24 mouse cellular contexts compared by ENCODE assay signal in genomic region chr12:48645135-48645534, GRCm38 (mm10).
DNase-seq lines count a peak whose midpoint lies in the region; ATAC-seq and TF ChIP-seq lines count a peak whose summit lies in the region.
"Had no signal": no experiment of that assay in that cellular context is flagged by ENCODE, and none has a peak within 500 bp of the region (broad histone marks: within the 10 kb centered on the region; RNA-seq: fewer than 3 reads in every experiment).

No protein-coding gene starts in this region.

- no peaks in the 10 kb centered on the region for H3K27me3 ChIP-seq in forebrain, embryonic 13.5 days
- no peaks in the 10 kb centered on the region for H3K27me3 ChIP-seq in forebrain, embryonic 10.5 days (ENCODE audit: poor library complexity, severe bottlenecking)
- no peaks in the 10 kb centered on the region for H3K27me3 ChIP-seq in neural tube, embryonic 13.5 days
- H3K27me3 ChIP-seq in hindbrain, postnatal 0 days (ENCODE audit: insufficient read depth, low read length) = no peaks in the 10 kb centered on the region
- H3K27me3 ChIP-seq in neural tube, embryonic 15.5 days (replicated peaks) = no peaks in the 10 kb centered on the region
- H3K27me3 ChIP-seq: heart, embryonic 13.5 days; liver, embryonic 15.5 days; lung, embryonic 15.5 days; megakaryocyte, embryonic 14.5 days had no signal

- no peak overlapping the region for H3K4me2 ChIP-seq in forebrain, embryonic 13.5 days
- no peak overlapping the region for H3K4me2 ChIP-seq in neural tube, embryonic 13.5 days
- no peak overlapping the region for H3K4me2 ChIP-seq in hindbrain, postnatal 0 days (ENCODE audit: low read depth, low read length)
- no peak overlapping the region for H3K4me2 ChIP-seq in neural tube, embryonic 15.5 days
- H3K4me2 ChIP-seq: heart, embryonic 13.5 days; liver, embryonic 15.5 days; lung, embryonic 15.5 days had no signal

- no peak for TF ChIP-seq CTCF in hindbrain, postnatal 0 days (IDR thresholded peaks at IDR 0.05; ENCODE audit: low read depth)

- H3K27ac ChIP-seq in forebrain, embryonic 13.5 days = no peak overlapping the region
- no peak overlapping the region for H3K27ac ChIP-seq in forebrain, embryonic 10.5 days
- peak overlapping the region; percentile 34; the same call in 1 of the 2 replicates for H3K27ac ChIP-seq in neural tube, embryonic 13.5 days (replicated peaks)
- no peak overlapping the region for H3K27ac ChIP-seq in hindbrain, postnatal 0 days
- peak overlapping the region; percentile 24 for H3K27ac ChIP-seq in neural tube, embryonic 15.5 days (replicated peaks)
- H3K27ac ChIP-seq: heart, adult 2 months; heart, embryonic 13.5 days; kidney, postnatal 0 days; limb, embryonic 10.5 days; liver, embryonic 15.5 days; lung, embryonic 15.5 days had no signal

- no peaks in the 10 kb centered on the region for H3K4me1 ChIP-seq in forebrain, embryonic 13.5 days
- H3K4me1 ChIP-seq in forebrain, embryonic 10.5 days = no peaks in the 10 kb centered on the region
- H3K4me1 ChIP-seq in neural tube, embryonic 13.5 days (replicated peaks) = peaks cover 10% of the 10 kb centered on the region
- no peaks in the 10 kb centered on the region for H3K4me1 ChIP-seq in hindbrain, postnatal 0 days (ENCODE audit: insufficient read depth, low read length)
- H3K4me1 ChIP-seq in neural tube, embryonic 15.5 days = no peaks in the 10 kb centered on the region
- H3K4me1 ChIP-seq: heart, embryonic 13.5 days; limb, embryonic 10.5 days; liver, embryonic 15.5 days; lung, embryonic 15.5 days; megakaryocyte, embryonic 14.5 days had no signal

- WGBS in forebrain, embryonic 13.5 days = 65% methylated on average over 2 of the region's 2 CpGs
- 74% methylated on average over 2 of the region's 2 CpGs for WGBS in forebrain, embryonic 10.5 days
- 39% methylated on average over 2 of the region's 2 CpGs for WGBS in neural tube, embryonic 13.5 days
- 37% methylated on average over 2 of the region's 2 CpGs for WGBS in hindbrain, postnatal 0 days
- 41% methylated on average over 2 of the region's 2 CpGs for WGBS in neural tube, embryonic 15.5 days

- no peaks in the 10 kb centered on the region for H3K36me3 ChIP-seq in forebrain, embryonic 13.5 days (ENCODE audit: poor library complexity, severe bottlenecking)
- no peaks in the 10 kb centered on the region for H3K36me3 ChIP-seq in forebrain, embryonic 10.5 days (replicated peaks)
- H3K36me3 ChIP-seq in neural tube, embryonic 13.5 days = no peaks in the 10 kb centered on the region
- no peaks in the 10 kb centered on the region for H3K36me3 ChIP-seq in hindbrain, postnatal 0 days (ENCODE audit: insufficient read depth, low read length)
- no peaks in the 10 kb centered on the region for H3K36me3 ChIP-seq in neural tube, embryonic 15.5 days
- H3K36me3 ChIP-seq: heart, embryonic 13.5 days; limb, embryonic 10.5 days; liver, embryonic 15.5 days; lung, embryonic 15.5 days had no signal

- no peaks in the 10 kb centered on the region for H3K9me3 ChIP-seq in forebrain, embryonic 13.5 days (replicated peaks)
- H3K9me3 ChIP-seq in forebrain, embryonic 10.5 days = no peaks in the 10 kb centered on the region
- H3K9me3 ChIP-seq in neural tube, embryonic 13.5 days = no peaks in the 10 kb centered on the region
- H3K9me3 ChIP-seq in hindbrain, postnatal 0 days (ENCODE audit: low read length) = no peaks in the 10 kb centered on the region
- no peaks in the 10 kb centered on the region for H3K9me3 ChIP-seq in neural tube, embryonic 15.5 days (replicated peaks)
- H3K9me3 ChIP-seq: heart, embryonic 13.5 days; limb, embryonic 10.5 days; liver, embryonic 15.5 days; lung, embryonic 15.5 days; megakaryocyte, embryonic 14.5 days had no signal

- H3K9ac ChIP-seq in forebrain, embryonic 13.5 days = no peak overlapping the region
- no peak overlapping the region for H3K9ac ChIP-seq in neural tube, embryonic 13.5 days
- no peak overlapping the region for H3K9ac ChIP-seq in hindbrain, postnatal 0 days (replicated peaks; ENCODE audit: low read length)
- H3K9ac ChIP-seq in neural tube, embryonic 15.5 days (replicated peaks) = no peak overlapping the region
- H3K9ac ChIP-seq: heart, embryonic 13.5 days; liver, embryonic 15.5 days; lung, embryonic 15.5 days had no signal

- peak; percentile 62; the same call in 1 of the 2 replicates for ATAC-seq in forebrain, embryonic 13.5 days
- no peak for ATAC-seq in neural tube, embryonic 13.5 days (ENCODE audit: low read depth)
- ATAC-seq in hindbrain, postnatal 0 days = no peak
- ATAC-seq in neural tube, embryonic 15.5 days (ENCODE audit: low FRiP score) = no peak
- ATAC-seq: CD4-positive, CD25-positive, alpha-beta regulatory T cell, adult 4 months had no signal

- no peak overlapping the region for H3K4me3 ChIP-seq in forebrain, embryonic 13.5 days
- no peak overlapping the region for H3K4me3 ChIP-seq in forebrain, embryonic 10.5 days
- H3K4me3 ChIP-seq in neural tube, embryonic 13.5 days = no peak overlapping the region
- no peak overlapping the region for H3K4me3 ChIP-seq in hindbrain, postnatal 0 days (ENCODE audit: low read length)
- no peak overlapping the region for H3K4me3 ChIP-seq in neural tube, embryonic 15.5 days (replicated peaks)
- H3K4me3 ChIP-seq: heart, adult 2 months; heart, embryonic 13.5 days; limb, embryonic 10.5 days; liver, embryonic 15.5 days; lung, embryonic 15.5 days; megakaryocyte, embryonic 14.5 days had no signal

- DNase-seq in forebrain, embryonic 10.5 days (ENCODE audit: extremely low spot score, low spot score) = no peak
- no peak for DNase-seq in neural tube, embryonic 10.5 days (ENCODE audit: extremely low spot score, low spot score)
- peak; percentile 25 for DNase-seq in hindbrain, postnatal 0 days (ENCODE audit: low spot score)
- DNase-seq in cerebellum, adult 18-20 months = no peak
- DNase-seq in spleen, postnatal 14 days (ENCODE audit: low spot score in 2 of 2) = no peak
- DNase-seq: adrenal gland, postnatal 14 days; cerebellum, adult 9-11 months; gastrocnemius, postnatal 36 days; heart, adult 2 months; heart, postnatal 14 days; kidney, adult 2 months; liver; lung, postnatal 36 days; thymus, postnatal 14 days had no signal

Comparison
In these comparisons a context has a peak if more than half of its experiments do, and no peak if none do; other contexts are left out.
1. H3K27ac ChIP-seq: peak in neural tube, embryonic 13.5 days (single experiment) and neural tube, embryonic 15.5 days (single experiment); none in forebrain, embryonic 13.5 days (single experiment), forebrain, embryonic 10.5 days (single experiment) and hindbrain, postnatal 0 days (single experiment).